Mouse (Mus musculus) thymus, adult 2 months (tissue): ENCODE data around the gene Slc35b2. TPM values are rescaled to one million over a fixed set of nuclear protein-coding genes. Genes with fewer than 3 reads are reported as not detected.
A peak's percentile ranks its signal among the peaks of the same experiment; 100 is the strongest.

Experiments used
- DNase-seq: peaks from one replicate; pipeline ENCODE4 v3.0.0; 2021
- H3K27ac ChIP-seq: fragments of 200-500 bp; 2 replicates; pipeline ENCODE4 v1.5.1; 2012; ENCODE audit warnings: low read length, control low read depth; ENCODE audit not compliant: control insufficient read depth, insufficient read depth
- H3K27me3 ChIP-seq: fragments of 200-500 bp; 2 replicates; pipeline ENCODE4 v1.6.1; 2012; ENCODE audit warnings: mild to moderate bottlenecking, low read length, moderate library complexity, mixed read lengths; ENCODE audit not compliant: control insufficient read depth, insufficient read depth
- H3K36me3 ChIP-seq: fragments of 200-500 bp; 2 replicates; pipeline ENCODE4 v1.6.1; 2012; ENCODE audit warnings: mild to moderate bottlenecking, low read length, moderate library complexity; ENCODE audit not compliant: control insufficient read depth, insufficient read depth
- H3K4me1 ChIP-seq: fragments of 200-500 bp; replicated peaks from 2 replicates; pipeline ENCODE4 v1.6.1; 2012; ENCODE audit warnings: low read length; ENCODE audit not compliant: control insufficient read depth, insufficient read depth
- H3K4me3 ChIP-seq: fragments of 200-500 bp; 2 replicates; pipeline ENCODE4 v1.5.1; 2012; ENCODE audit warnings: mild to moderate bottlenecking, low read length, control low read depth, moderate library complexity; ENCODE audit not compliant: control insufficient read depth, insufficient read depth
- CTCF ChIP-seq: fragments of 200-500 bp; IDR thresholded peaks from 2 replicates; pipeline ENCODE4 v1.5.1; 2012; ENCODE audit warnings: mild to moderate bottlenecking, control low read depth, low read length, moderate library complexity, borderline replicate concordance; ENCODE audit not compliant: control insufficient read depth, poor library complexity, insufficient read depth; ENCODE audit errors: extremely low read depth
- POLR2A ChIP-seq: fragments of 200-500 bp; IDR thresholded peaks from 2 replicates; pipeline ENCODE4 v1.6.1; 2012; ENCODE audit warnings: mild to moderate bottlenecking, low read length, control low read depth, moderate library complexity; ENCODE audit not compliant: control insufficient read depth, poor library complexity, insufficient read depth; ENCODE audit errors: extremely low read depth
- WGBS: fragments of 180-500 bp; shearing (Covaris S2); methylation state at CpG from one replicate; pipeline ENCODE4 v1.1.7; 2018; 5-methylcytosine and 5-hydroxymethylcytosine counted together
- polyA plus RNA-seq: library from polyadenylated mRNA; depleted of rRNA; stranded (reverse); fragments of >200 nt; gene quantifications from 2 replicates; pipeline ENCODE4 v1.2.3, GENCODE M21; 2012

Slc35b2 gene
- polyA plus RNA-seq, 1 experiment = 137 TPM

GRCm38 (mm10) chr17:45518766-45519475 lies 44.8 kb upstream of the Slc35b2 start:
- H3K4me1 ChIP-seq = peaks cover 10% of the 10 kb centered on the region
- 95% methylated on average over 12 of the region's 12 CpGs for whole genome bisulfite sequencing

DNA sequence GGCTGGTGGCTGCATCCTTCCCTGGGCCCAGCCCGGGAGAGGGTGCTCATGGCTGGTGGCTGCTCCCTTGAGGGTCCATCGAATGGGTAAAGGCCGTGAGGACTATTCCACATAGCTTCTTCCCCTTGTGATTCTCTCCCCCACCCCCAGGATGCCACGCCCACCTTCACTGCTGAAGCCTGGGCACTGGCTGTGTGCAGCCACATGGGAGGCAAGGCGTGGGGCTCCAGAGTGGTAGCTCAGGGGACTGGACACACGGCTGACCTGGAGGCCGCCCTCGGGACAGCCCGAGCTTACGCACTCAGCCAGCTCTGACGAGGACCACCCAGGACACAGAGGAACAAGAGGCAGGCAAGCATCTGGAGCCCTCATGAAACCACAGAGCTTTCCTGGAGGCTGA lies 43.5 kb upstream of the Slc35b2 start:
- 96% methylated on average over 11 of the region's 11 CpGs for WGBS
- Histone ChIP-seq H3K4me3 (no peak overlapping the region), H3K36me3 (peaks cover 29% of the 10 kb centered on the region), H3K4me1 (peaks cover 10% of the 10 kb centered on the region), H3K27ac (no peak overlapping the region), H3K27me3 (no peaks in the 10 kb centered on the region)
- no peak for DNase-seq
- no peak for TF ChIP-seq CTCF
- no peak for TF ChIP-seq POLR2A

More at GRCm38 (mm10) chr17:45518766-45519475, 44.8 kb upstream of the Slc35b2 start:
- no peak overlapping the region for H3K27ac ChIP-seq
- TF ChIP-seq CTCF (no peak), POLR2A (no peak)
- no peak for DNase-seq
- peaks cover 29% of the 10 kb centered on the region for H3K36me3 ChIP-seq
- no peaks in the 10 kb centered on the region for H3K27me3 ChIP-seq
- no peak overlapping the region for H3K4me3 ChIP-seq

DNA sequence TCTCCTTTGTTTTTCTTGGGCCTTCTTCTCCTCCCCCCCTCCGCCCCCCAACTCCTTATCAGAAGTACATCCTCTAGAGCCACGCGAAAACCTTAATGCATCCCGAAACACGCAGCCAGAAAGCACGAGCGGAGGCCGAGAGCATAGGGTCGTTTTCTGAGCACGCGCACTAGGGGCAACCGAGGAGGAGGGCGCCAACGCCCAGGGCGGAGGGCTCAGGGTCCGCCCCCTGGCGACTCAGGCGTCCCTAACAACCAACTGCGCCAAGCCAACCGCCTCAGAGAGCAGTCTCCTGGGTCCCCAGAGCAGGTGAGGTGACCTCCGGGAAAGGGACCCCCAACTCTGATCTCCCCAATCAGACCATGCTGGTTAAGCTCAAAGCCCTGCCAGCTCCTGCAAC lies 40.4 kb upstream of the Slc35b2 start, which contains the start of gene Tcte1:
Tcte1 (plus strand) TSS at position 172 of the 400 bp plus-strand sequence.
- 14% methylated on average over 21 of the region's 21 CpGs for WGBS
- no peak within 1 kb of the TSS; the same call in 1 of the 2 replicates for H3K4me3 ChIP-seq
- H3K27ac ChIP-seq = no peak within 1 kb of the TSS
- TF ChIP-seq CTCF (0 out of 2 replicates have a peak, but pooled peaks have one; percentile 10), POLR2A (no peak)
- DNase-seq = peak; percentile 58
- H3K27me3 ChIP-seq = no peaks in the 10 kb centered on the region
- peaks cover 10% of the 10 kb centered on the region for H3K4me1 ChIP-seq
- peaks cover 16% of the 10 kb centered on the region for H3K36me3 ChIP-seq

DNA sequence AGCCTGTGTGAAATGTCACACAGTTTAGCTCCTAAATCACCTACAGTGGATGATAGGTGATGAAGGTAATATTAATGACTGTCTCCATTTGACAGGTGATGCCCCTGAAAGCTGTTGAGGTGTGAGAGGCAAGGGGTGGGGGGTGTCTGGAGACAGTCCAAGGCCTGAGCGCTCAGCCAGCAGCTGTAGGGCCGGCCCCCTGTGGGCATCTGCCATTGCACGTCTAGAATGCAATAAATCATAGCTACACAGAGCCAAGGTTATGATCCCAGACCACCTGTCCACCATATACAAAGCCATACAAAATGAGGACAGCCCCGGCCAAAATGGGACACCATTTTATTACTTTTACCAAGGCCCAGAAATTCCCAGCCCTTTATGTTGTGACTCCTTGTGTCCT lies 38.7 kb upstream of the Slc35b2 start:
- Histone ChIP-seq H3K27me3 (no peaks in the 10 kb centered on the region), H3K4me1 (peaks cover 10% of the 10 kb centered on the region), H3K4me3 (no peak overlapping the region), H3K36me3 (peaks cover 5% of the 10 kb centered on the region), H3K27ac (no peak overlapping the region)
- no peak for DNase-seq
- TF ChIP-seq CTCF = no peak
- TF ChIP-seq POLR2A = no peak
- WGBS = 86% methylated on average over 4 of the region's 4 CpGs

GRCm38 (mm10) chr17:45526571-45526970 lies 37.1 kb upstream of the Slc35b2 start:
- 54% methylated on average over 5 of the region's 5 CpGs for WGBS
- peaks cover 10% of the 10 kb centered on the region for H3K4me1 ChIP-seq
- H3K27ac ChIP-seq = no peak overlapping the region
- no peak for DNase-seq
- no peaks in the 10 kb centered on the region for H3K27me3 ChIP-seq
- H3K4me3 ChIP-seq = no peak overlapping the region
- H3K36me3 ChIP-seq = no peaks in the 10 kb centered on the region
- TF ChIP-seq POLR2A (no peak), CTCF (no peak)

GRCm38 (mm10) chr17:45530346-45530782 lies 33.3 kb upstream of the Slc35b2 start:
- Histone ChIP-seq H3K4me3 (no peak overlapping the region), H3K27ac (no peak overlapping the region), H3K36me3 (no peaks in the 10 kb centered on the region), H3K4me1 (no peaks in the 10 kb centered on the region), H3K27me3 (peaks cover 2% of the 10 kb centered on the region; the same call in 1 of the 2 replicates)
- no peak for DNase-seq
- WGBS = 42% methylated on average over 13 of the region's 13 CpGs
- no peak for TF ChIP-seq POLR2A
- no peak for TF ChIP-seq CTCF
